Mouse (Mus musculus) erythroblast, adult 5-6 weeks (primary cell): Measurements from ENCODE around the gene Frmd4b. TPM values are rescaled to one million over a fixed set of nuclear protein-coding genes. Genes with fewer than 3 reads are reported as not detected.

Experiments used
- ATAC-seq: replicated peaks from 2 replicates; pipeline ENCODE4 v1.8.0; 2016; ENCODE audit warnings: moderate number of reproducible peaks, mild to moderate bottlenecking, moderate TSS enrichment, inconsistent platforms; ENCODE audit not compliant: poor library complexity, low FRiP score, severe bottlenecking
- total RNA-seq, 2 experiments: library from RNA; stranded (forward) in 1 of 2; stranded (reverse) in 1 of 2; fragments of 150-400 nt in 1 of 2; fragments of 200-764, 138-1000 nt in 1 of 2; gene quantifications; 2 replicates each; pipeline versions ENCODE4 v1.2.3 to v1.2.4; 2015 to 2017; ENCODE audit warnings: low replicate concordance in 2 of 2

Frmd4b gene
- total RNA-seq, 2 experiments from 2014 or later: 2.9 to 6.1 TPM

DNA sequence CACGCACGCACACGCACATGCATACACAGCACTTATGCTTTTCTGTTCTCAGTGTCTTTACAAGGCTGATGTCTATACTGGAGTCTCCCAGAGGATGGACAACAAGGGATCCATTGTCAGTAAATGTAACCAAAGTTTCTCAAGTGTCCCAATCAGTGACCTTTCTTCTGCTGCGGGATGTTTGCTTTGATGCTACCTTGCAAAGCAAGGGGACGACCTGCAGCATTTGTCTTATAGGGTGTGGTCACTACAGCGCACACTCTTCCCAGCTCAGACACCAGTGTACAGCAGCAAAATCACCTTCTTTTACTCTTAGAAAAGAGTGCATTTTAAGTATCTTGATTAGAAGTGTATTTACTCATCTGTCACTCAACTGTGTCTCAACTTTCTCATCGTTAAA is 35.4 kb downstream of the Frmd4b start:
- no peak for ATAC-seq

DNA sequence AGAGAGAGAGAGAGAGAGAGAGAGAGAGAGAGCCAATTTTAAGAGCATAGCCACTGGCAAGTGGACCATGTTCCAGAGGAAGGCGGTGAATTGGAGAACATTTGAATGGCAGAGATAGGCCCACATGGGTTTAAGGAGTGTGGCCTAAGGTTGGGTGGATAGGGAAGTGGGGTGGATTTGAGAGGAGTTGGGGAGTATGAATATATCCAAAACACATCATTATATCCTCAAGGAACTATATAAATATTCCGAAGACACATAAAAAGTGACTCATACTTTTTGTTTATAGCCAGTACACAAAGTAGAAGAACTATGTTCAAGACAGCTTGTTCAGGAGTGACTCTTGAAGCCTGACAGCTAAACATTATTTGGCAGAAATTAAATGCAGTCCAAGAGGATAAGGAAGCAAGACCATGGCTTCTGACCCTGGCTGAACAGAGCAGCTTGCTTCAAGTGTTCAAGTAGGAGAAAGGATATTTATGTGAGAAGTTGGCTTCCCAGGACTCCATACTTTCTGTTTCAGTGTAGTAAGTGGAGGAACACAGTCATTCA is 36.8 kb downstream of the Frmd4b start:
- ATAC-seq: no peak

DNA sequence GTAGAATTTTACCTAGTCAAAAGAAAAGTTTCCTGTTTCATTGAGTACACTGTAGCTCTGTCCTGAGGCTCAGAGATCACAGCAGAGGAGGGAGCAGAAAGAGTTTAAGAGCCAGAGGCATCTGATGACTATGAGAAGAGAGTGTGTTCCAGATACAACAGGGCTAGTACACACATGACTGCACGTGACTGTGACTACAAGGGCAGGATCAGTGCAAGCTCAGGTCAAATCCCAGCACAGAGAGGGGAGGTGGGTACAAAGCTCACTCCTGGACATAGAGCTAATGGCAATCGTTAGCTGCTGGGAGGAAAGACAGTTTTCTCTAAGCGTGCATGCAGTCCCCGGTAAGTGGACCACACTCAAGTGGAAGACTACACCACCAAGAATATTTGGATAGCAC is 37.6 kb downstream of the Frmd4b start:
- ATAC-seq: no peak

DNA sequence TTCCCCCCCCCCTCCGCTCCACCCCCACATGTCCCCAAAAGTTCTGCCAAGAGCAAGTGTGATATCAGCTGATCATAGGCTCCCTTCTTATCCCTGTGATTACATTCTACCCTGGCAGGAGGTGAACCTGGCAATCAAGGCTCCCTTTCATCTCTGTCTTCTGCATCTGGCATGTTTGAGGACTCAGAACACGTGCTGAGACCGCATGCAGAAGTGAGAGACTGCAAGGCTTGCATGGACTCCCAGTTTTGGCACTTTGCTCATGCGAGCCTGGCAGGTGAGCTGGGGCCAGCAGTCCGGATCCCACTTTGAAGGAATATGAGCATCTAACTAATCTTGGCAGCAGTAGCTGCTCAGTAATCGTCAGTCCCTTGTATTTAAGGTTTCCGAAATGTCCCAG is 39.1 kb downstream of the Frmd4b start:
- no peak for ATAC-seq

DNA sequence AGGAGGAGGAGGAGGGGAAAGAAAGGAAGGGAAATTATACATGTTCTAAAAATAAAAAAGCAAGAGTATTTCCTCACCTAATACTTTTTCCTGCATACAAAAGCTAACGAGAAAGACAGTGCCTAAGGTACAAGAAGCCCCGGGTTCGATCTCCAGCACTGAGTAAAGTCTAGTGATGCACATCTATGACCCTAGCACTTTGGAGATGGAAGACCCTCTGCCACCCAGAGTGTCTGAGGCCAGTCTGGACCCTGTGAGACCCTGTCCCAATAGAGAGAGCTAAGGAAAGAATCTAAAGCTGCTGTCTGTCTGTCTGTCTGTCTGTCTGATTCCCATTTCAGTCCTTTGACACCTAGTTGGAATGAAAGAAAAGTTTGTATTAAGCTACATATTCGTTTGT is 40.0 kb downstream of the Frmd4b start:
- no peak for ATAC-seq

DNA sequence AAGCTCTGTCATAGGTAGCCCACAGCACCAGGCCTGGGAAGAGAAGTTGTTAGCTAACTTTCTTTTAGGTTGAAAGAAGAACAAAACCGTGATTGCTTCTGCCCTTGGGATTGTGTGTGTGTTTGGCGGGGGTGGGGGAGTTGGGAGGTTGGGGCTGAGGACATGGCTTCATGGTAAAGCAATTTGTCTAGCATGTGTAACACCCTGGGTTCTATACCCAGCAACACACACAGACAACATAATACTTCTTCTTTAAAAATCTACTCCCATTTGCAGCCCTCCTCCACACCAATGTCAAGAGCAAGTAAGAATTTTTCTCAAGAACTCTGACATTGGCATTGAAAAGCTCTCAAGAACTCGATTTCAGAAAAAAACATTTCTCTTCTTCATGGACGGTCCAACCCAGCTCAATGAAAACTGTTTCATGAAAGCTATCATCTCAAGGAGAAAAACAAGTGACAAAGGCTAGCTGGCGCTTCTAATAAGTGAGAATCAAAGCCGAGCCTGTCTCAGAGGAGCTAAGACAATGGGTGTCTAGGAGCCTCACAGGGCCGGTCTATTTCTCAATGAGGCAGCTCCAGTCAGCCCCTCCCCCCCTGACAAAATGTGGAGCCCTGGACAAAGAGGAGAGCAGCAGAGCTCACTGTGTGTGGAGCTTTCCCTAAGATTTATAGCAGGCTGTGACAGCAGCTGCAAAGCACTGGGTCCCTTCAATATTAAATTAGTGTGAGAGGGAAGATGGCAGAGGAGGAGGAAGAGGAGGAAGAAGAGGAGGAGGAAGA is 40.6 kb downstream of the Frmd4b start:
- ATAC-seq: no peak

DNA sequence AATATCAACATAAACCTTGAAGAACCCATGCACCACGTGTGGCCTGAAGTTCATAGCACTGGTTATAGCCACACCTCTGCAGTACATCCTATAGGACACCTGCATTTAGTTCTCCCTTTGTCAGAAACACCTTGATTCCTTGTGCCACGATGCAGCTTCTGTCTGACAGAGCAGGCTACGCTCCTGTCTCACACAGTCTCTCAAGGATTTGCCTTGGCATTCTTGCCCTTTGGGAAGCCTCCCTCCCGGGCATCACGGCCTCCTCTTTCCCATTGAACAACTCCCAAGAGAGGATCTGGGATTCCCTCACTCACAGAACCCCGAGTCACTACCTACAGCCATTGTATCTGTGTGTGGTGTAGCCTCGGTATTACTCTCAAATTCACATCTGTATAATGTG is 41.2 kb downstream of the Frmd4b start:
- ATAC-seq: no peak

DNA sequence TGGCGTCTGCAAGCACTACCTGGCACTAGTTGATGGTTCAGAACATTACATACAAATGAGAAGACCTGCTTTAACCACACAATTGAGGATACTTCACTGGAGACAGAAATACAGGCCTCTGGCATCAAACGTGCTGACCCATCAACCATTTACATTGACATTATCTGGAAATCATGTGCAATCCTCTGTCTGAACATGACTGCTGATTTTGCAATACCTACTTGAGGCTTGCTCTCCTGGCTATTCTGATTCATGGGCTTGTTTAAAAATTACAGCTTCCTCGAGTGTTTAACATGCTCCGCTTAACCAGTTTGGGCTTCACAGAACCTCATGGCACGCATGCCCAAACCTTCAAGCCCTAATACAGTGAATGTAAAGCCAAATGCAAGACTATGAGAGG is 42.4 kb downstream of the Frmd4b start:
- ATAC-seq: no peak

DNA sequence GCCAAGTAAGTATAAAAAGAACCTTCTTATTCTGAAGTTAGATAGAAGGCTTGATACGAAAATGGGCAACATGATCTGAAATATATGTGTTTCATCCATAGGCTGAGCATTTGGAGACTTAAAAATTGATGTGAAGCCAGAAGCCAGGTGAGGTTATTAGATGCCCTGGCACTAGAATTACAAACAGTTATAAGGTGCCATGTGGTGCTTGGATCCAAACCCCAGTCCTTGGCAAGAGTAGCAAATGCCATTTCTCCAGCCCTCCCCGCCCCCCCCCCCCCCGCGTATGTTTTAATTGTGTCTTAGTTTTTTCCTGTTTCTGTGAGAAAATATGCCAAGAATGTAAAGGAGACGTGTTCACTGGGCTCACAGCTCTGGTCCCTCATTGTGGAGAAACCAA is 45.1 kb downstream of the Frmd4b start:
- ATAC-seq: no peak

DNA sequence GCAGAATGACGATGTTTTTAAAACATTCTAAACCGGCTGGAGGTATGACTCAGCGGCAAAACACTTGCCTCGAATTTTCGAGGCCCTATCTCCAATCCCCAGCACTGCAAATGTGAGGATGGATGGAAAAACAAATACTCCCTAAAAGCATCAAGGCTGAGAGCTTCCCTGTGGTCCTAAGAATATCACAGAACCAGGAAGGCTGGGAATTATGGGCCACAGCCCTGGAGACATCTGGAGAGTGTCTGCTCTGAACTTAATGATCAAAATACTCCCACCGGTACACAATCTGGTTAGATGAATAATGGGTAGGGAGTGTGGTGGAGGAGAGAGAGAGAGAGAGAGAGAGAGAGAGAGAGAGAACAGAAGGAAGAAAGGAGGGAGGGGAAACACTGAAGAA is 48.8 kb downstream of the Frmd4b start:
- no peak for ATAC-seq

DNA sequence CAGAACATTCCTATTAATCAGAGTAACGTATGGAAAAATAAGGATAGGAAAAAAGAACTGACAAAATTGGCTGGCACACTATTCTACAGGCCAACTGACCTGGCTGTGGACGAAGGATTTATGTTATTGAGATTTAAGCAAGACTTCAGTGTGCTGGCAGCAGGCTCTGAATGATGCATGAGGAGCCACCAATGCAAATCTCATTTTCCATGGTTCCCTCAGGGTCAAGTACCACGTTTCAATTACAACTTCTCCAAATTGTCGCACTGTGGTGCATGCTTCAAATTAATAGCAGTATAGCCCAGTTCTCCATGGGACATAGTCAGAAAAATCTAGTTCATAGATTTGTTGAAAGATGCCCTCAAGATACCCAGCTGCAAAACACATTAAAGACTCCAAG is 50.6 kb downstream of the Frmd4b start:
- no peak for ATAC-seq

DNA sequence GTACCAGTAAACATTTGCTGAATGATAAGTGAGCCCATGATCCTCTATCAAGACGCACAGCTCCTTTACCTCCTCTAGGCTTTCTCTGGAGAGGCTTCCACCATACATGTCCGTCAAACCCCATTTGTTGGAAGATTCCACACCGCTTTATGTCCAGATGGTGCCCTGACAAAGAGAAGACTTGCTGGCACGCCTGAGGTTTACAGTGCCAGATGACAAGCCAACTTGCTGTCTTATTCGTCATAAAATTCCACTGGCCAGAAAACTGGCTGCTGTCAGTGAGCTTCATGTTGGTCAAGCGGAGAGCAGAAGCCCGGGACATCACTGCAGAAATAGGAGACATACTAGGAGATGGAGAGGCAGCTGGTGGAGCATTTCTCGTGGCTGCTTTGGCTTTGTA is 60.2 kb downstream of the Frmd4b start:
- no peak for ATAC-seq

DNA sequence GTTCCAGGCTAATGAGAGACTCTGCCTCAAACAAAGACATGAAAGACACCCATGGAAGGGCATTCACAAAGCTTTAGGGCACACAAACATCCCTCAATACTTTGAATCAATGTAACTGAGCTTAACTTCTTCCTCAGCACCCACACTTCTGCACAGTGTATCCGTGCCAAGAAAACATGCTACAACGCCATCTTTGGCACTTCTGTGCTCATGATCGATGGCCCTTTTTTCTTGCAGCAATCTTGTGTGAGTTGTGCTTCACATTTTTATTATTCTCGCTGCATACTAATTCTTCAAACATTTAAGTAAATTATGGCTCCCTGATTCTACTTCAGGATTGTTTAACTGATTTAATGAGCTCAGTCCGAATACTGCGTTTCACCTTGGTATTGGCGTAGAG is 61.7 kb downstream of the Frmd4b start:
- no peak for ATAC-seq

DNA sequence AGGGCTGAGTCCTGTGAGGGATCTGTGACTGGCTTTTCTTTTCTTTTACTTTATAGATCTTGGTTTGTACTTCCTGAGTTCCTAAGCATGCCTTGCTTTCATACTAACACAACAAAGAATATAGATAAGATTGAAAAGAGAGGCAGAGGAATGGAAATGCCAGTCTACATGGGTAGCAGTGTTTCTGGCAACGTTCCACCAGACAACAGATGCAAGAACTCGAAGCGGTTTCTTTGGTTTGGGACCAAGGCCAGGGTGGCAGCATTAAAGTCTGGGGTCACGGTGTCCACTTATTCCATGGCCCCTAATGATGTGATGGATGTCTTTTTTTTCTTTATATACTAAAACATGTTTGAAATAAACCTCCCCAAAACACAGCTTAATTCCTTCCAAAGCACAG is 63.9 kb downstream of the Frmd4b start:
- ATAC-seq: no peak

DNA sequence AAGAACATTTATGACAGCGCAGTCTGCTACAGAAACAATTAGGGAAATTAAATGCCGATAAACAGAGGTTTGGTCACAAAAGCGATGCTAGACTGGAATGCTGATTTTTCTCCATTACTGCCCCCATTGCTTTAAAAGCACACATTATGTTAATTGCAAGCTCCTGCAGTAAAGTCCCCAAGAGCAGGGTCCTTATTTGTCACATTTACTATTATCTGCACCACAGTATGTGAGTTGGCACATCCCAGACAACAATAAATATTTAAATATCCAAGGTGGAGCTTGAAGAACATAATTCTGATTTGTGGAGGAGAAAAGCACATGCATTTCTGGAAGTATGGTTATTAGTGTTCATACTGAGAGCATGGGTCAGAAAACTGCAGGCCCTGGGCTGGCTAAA is 64.8 kb downstream of the Frmd4b start:
- no peak for ATAC-seq

DNA sequence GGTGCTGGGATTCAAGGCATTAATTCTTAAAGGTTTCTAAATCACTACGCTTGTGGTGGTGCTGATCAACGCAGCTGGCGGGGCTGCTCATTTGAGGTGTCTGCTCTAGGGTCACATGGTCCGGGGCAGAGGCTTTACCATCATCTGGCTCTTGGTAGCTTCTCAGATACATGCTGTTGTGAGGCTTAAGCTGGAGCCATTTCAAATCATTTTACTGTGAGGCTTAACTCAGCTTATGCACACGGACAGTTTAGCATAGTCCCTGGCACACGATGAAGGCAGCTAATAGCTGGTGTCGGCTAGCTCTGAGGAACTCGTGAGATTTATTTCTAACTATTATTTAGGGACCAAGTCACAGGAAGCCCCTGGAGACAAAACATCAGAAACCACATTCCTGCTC is 65.5 kb downstream of the Frmd4b start:
- ATAC-seq: no peak

DNA sequence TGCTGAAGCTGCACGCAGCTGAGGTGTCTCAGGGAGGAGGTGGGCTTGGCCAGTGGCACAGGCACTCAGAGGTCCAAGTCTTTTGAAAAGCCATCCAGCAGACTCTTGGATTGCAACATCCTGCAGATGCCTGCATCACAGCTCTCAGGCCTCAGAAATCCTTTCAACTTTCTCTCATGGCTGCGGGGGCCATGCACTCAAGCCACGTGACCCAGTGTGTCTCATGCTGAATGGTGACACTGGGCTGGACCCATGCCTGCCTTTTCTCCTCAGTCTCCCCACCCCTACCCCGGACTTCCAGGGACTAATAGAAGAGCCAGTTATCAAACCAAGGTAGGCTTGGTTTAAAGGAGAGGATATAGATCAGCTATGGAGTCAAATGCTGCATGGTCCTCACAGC is 66.2 kb downstream of the Frmd4b start:
- no peak for ATAC-seq

DNA sequence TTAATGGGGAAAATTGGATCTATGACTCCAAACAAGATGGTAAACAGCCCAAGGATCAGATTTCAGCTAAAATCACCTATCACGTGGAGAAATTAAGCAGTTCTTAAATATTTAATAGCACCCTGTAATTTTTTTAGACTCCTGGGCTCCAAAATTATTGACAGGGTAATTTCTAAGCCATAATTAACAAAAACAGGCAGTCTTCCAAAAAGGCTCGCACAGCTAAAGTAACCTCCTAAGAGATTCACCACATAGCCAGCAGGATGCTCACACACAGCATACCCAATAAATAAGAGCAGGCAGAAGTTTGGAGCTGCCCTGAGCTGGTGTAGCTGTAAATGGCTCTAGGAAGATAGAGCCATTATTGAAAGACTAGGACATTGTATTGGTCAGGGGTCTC is 76.9 kb downstream of the Frmd4b start:
- no peak for ATAC-seq

DNA sequence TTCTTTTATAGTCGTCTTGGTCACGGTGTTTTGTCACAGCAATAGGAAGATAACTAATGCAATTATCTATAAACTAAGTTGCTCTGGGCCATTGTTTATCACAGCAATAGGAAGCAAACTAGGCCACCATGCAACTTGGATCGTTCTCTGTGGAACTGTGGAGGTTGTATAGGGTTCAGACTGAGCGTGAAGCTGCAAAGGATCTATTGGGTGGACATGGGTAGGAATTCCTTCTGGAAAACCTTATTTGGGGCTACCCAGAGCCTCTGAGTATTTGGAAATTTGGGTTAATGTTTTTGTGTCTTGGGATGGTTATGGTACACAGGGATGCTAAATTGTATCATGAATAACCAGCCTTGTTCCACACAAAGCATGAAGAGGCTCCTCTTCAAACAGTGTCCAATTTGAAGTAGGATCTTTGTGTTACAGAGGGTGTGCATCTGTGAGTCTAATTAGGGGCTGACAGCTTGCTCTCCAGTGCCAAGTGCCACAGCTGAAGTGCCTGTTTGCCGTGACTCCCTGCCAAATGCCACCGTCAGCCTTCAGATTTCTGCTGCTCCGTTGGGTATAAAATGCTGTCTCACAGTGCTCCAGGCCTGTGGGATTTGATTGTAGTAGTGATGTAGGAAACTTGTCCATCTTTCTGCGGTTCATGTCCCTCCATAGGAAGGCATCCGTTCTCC is 81.4 kb downstream of the Frmd4b start:
- ATAC-seq: no peak

DNA sequence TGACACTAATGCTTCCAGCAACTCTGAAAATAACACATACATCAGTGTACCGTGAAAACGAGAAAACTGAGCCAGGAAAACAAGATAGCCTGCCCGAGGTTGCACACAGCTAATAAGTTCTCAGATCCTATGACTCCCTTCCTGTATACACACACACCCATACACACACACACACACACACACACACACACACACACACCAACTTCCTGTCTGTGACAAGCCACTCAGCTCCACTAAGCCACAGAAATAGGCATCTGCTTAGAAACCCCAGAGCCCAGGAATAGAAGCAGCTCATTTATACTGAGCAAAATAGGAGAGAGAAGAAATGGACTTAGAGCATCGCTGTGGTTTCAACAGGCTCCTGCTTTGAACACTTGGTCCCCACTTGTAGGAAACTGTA is 86.3 kb downstream of the Frmd4b start:
- ATAC-seq: no peak

DNA sequence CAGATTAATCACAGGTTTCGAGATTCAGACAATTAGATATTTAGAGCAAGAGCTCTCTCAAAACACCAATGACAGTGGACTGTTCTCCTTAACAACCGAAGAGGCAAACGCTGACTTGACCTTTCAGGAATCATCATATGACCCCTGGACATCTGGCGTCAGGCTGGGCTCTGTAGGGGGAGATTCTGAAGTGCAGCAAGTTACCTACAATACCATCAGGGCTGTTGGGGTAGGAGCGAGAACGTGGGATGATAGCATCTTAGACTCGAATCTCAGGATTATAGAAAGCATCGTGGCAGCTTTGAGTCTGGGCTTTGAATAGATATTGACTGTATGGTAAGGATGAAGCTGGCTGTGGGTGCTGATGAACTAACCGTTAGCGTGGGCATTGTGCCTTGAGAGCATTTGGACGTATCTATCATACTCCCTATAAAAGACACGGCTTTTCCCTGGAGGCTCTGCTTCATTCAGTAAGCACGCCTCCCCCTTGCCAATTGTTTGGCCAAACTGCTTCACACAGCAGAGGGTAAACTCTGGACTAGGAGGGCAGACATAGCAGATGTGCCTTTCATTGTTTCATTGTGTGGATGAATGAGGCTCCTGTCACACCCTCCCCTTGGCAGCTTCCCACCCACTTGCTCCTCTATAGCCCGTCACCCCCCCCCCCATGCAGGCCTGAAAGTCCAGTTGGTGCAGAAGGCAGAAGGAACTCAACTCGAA is 88.2 kb downstream of the Frmd4b start:
- ATAC-seq: no peak
